Mouse (Mus musculus): ENCODE measurements at regions not wholly inside any gene's neighbourhood (a gene's known extent, or its start where the extent isn't known, plus 50 kb on each side); places are given as distances from the start of the nearest gene placed in this dataset.

GRCm38 (mm10) chr14:98654191-98654809, 339.8 kb downstream of the Rpl36a-ps1 start:
- TF ChIP-seq CTCF (conservative IDR thresholded peaks at IDR 0.05; ENCODE audit: low read length) = no peak
- TF ChIP-seq POU5F1 (IDR thresholded peaks at IDR 0.05; ENCODE audit: borderline replicate concordance, low read length) = no peak
- no peak for TF ChIP-seq NANOG (IDR thresholded peaks at IDR 0.05; ENCODE audit: borderline replicate concordance, low read length)
